Mouse (Mus musculus): ENCODE measurements at regions not wholly inside any gene's neighbourhood (a gene's known extent, or its start where the extent isn't known, plus 50 kb on each side); places are given as distances from the start of the nearest gene placed in this dataset.

GRCm38 (mm10) chr6:49999365-49999764, 110.7 kb upstream of the Mpp6 start:
- DNase-seq (ENCODE audit: low spot score): no peak

- no peak for DNase-seq (ENCODE audit: low spot score)
Observed at GRCm38 (mm10) chr6:50008074-50008473, 102.0 kb upstream of the Mpp6 start.

DNA sequence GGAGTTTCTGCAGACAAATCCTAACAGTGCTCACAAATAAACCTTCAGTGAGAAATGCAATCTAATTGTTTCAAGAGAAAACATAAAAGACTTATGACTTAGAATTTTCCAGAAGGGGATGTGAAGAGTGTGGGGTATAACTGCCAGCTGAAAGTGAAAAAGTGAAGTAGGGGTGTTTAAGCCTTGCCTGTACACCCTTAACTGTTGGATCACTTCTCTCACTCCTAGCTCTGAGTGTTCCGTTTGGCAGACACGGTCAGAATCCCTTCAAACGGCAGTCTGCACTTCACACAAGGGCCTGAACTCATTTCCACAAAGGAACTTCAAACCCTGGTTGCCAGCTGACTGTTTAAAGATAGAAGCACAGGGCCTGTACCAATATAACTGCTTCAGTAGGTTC, 101.2 kb upstream of the Mpp6 start:
- no peak for DNase-seq (ENCODE audit: low spot score)

DNA sequence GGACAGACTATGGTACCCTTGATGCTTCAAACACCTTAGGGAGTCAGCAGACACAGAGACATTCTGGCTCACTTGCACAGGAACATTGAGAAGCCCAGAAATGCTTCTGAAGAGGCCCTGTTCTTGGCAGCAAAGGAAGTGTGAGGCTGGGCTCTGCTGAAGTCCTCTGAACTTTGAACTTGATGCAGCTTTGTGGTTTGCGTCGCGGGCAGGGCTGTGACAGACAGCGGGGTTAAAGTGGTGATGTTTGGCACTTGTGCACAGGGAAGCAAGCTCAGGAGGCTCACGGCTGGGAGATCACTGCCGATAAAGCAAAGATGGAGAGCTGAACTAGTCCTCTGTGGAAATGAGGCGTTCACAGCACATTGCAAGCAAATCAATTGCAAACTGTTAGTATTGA, 100.7 kb upstream of the Mpp6 start:
- peak; percentile 1 for DNase-seq (ENCODE audit: low spot score)

GRCm38 (mm10) chr6:50009856-50010255, 100.2 kb upstream of the Mpp6 start:
- no peak for DNase-seq (ENCODE audit: low spot score)

- DNase-seq (ENCODE audit: low spot score): no peak
Observed at GRCm38 (mm10) chr6:50011071-50011470, 99.0 kb upstream of the Mpp6 start.

DNA sequence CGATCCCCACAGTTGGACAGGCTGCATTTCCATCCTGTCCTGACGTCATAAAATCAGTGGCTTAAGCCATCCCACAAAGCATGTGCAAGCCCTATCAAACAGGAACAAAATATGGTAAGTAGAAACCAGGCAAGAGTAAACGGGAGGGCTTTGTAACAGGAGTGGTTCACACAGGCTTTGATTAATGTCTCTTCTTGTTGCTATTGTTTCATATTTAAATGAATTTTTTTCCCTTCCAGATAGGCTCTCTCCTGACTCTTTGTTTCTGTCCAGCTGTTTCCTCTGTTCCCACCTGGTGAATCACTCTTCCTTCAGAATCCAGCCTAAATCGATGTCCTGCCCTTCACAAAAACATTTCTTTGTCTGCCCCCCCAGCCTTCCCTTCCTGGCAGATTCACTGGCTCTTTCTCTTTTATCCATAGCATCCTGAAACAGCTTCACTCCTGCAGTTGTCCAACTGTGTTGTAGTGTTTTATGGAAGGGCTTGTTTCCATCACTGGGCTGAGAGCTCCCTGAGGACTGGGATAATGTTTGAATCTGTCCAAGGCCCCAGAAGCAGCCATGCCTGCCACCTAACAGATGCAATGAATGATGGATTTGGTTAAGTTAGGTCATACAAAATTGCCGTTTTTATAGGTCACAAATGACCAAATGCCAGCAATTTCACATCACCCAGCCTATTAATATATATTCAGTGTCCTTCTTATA, 98.1 kb upstream of the Mpp6 start:
- no peak for DNase-seq (ENCODE audit: low spot score)

- DNase-seq (ENCODE audit: low spot score): no peak
Observed at GRCm38 (mm10) chr6:50013067-50013466, 97.0 kb upstream of the Mpp6 start.

DNA sequence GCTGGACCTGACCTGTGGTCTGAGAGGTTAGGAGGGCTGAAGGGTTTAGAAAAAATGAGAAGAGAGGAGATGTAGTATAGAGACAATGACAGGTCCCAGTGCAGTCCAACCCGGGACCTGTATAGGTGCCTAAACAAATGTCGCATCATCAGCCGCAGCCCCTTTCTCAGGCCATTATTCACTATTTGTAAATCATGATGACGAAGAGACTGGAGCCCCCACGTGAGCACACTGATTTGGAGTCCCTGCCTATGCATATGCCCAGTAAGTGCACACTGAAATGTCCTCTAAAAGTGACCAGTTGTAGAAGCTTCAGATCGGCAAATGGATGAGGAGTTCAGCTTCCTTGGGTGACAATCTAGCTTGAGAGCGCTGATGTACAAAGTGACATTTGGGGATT, 96.2 kb upstream of the Mpp6 start:
- no peak for DNase-seq (ENCODE audit: low spot score)

- no peak for DNase-seq (ENCODE audit: low spot score)
Observed at GRCm38 (mm10) chr6:50027981-50028380, 82.1 kb upstream of the Mpp6 start.

GRCm38 (mm10) chr6:50029895-50030515, 80.0 kb upstream of the Mpp6 start:
- DNase-seq (ENCODE audit: low spot score): no peak

GRCm38 (mm10) chr6:50031356-50031755, 78.7 kb upstream of the Mpp6 start:
- no peak for DNase-seq (ENCODE audit: low spot score)

- no peak for DNase-seq (ENCODE audit: low spot score)
Observed at GRCm38 (mm10) chr6:50032894-50033595, 77.0 kb upstream of the Mpp6 start.

- DNase-seq (ENCODE audit: low spot score): no peak
Observed at GRCm38 (mm10) chr6:50037614-50038013, 72.4 kb upstream of the Mpp6 start.

GRCm38 (mm10) chr6:50038369-50038768, 71.7 kb upstream of the Mpp6 start:
- no peak for DNase-seq (ENCODE audit: low spot score)

- no peak for DNase-seq (ENCODE audit: low spot score)
Observed at GRCm38 (mm10) chr6:50041044-50041443, 69.0 kb upstream of the Mpp6 start.

DNA sequence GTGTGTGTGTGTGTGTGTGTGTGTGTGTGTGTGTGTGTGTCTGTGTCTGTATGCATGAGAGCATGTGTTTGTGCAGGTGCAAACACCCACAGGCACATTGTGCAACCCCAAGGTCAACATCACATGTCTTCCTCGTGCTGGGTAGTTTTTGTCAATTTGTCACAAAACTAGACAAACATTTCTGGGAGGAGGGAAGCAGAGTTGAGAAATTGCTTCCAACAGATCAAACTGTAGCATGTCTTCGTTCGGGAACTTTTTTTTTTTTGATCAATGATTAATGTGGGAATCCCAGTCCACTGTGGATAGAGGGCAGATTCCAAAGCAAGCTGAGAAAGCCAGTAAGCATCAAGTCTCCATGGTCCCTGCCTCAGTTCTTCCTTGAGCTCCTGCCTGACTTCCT, 67.9 kb upstream of the Mpp6 start:
- no peak for DNase-seq (ENCODE audit: low spot score)

DNA sequence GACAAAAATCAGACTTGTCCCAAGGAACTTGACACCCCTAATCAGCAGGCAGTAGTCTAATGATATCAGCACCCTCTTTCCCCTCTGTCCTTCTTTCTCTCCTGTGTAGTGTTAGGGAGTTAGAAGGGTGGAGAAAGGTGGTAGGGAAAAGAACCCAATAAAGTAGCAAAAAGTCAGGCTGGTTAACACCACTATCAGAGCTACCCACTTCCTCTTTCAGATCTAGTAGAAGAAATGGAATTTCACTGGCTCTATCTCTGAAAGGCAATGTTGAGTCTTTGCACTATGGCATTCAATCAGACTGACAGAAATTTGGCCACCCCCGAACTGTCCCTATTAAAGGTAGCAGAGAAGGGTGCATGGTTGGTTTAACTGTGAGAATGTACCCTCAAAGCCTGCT, 65.9 kb upstream of the Mpp6 start:
- DNase-seq (ENCODE audit: low spot score): no peak

- DNase-seq (ENCODE audit: low spot score): no peak
Observed at GRCm38 (mm10) chr6:50046721-50047120, 63.3 kb upstream of the Mpp6 start.

GRCm38 (mm10) chr6:50052416-50052815, 57.6 kb upstream of the Mpp6 start:
- DNase-seq (ENCODE audit: low spot score): no peak

GRCm38 (mm10) chr6:50053086-50053485, 57.0 kb upstream of the Mpp6 start:
- DNase-seq (ENCODE audit: low spot score): no peak

- no peak for DNase-seq (ENCODE audit: low spot score)
Observed at GRCm38 (mm10) chr6:50054233-50054632, 55.8 kb upstream of the Mpp6 start.

DNA sequence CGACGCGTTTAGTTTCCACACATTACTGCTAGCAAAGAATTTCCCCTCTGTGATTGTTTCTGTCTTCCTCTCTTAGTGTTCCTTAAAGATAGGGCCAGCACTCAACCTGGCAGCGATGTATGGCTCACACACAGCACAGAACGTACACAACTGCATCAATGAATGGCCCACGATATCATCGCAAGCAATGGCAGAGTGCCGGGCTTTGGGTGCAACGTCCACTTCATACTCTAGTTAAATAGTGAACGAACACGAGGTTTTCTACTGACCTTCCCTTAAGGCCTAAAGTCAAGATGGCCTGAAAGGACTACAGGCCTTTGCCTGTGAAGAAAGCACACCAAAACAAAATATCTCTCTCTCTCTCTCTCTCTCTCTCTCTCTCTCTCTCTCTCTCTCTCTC, 51.4 kb upstream of the Mpp6 start:
- no peak for DNase-seq (ENCODE audit: low spot score)

Data from spleen, adult 12 weeks (tissue).